Mouse (Mus musculus): Measurements from ENCODE around the gene Mup9. TPM values are rescaled to one million over a fixed set of nuclear protein-coding genes. Genes with fewer than 3 reads are reported as not detected.

Gene Mup9
- not detected for total RNA-seq (2023)

DNA sequence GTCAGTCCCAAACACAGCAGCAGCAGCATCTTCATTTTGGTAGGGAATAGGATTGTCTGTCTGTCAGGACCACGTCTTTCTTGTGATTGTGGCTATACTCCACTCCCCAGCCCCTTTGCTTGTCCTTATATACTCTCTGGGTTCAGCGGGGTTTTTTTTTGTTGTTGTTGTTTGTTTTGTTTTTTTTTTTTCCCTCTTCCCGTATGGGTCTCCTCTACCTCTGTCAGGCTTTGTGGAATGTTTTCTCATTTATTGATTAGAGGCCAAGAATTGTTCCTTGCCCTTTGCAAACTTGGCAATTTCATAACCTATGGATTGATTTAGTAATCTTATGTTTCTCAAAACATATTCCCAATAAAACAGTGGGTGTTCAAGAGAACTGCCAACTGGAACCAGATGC, at the start of gene Mup9:
TSS of gene Mup9 (minus strand) at position 101 of the 400 bp plus-strand sequence.

Other genes with a start within 250 kb of the Mup9 start
- gene Mup8, start 199.4 kb downstream of the Mup9 start, total RNA-seq (2023), result not detected
- not detected for gene Mup1, start 80.0 kb upstream of the Mup9 start, total RNA-seq (2023)
- gene Mup10, start 160.2 kb upstream of the Mup9 start, total RNA-seq (2023), result not detected
- not detected for gene Mup11, start 240.5 kb upstream of the Mup9 start, total RNA-seq (2023)